Mouse (Mus musculus): ENCODE results near the gene Btaf1.

GRCm38 (mm10) chr19:37050643-37051345 lies 124.9 kb downstream of the Btaf1 start:
- no peak for TF ChIP-seq POLR2A (IDR thresholded peaks at IDR 0.05; ENCODE audit: low read depth, low read length)
- no peak for TF ChIP-seq USF1 (IDR thresholded peaks at IDR 0.05; ENCODE audit: low read depth, low read length)
